Mouse (Mus musculus) midbrain, postnatal 0 days (tissue): Measurements from ENCODE around the gene Rbfox2. TPM values are rescaled to one million over a fixed set of nuclear protein-coding genes. Genes with fewer than 3 reads are reported as not detected.

Experiments used
- ATAC-seq: fragments of 200-750 bp; cut with Nextera tagmentation; 2 replicates; pipeline ENCODE4 v1.8.0; 2017; ENCODE audit warnings: moderate number of reproducible peaks, mild to moderate bottlenecking, moderate TSS enrichment, moderate library complexity; ENCODE audit not compliant: low FRiP score
- DNase-seq: peaks from one replicate; pipeline ENCODE4 v3.0.0-alpha.2; 2015; ENCODE audit warnings: low spot score
- H3K27ac ChIP-seq: fragments of 300-500 bp; sonication (generic); 2 replicates; pipeline ENCODE4 v1.5.1; 2014; ENCODE audit warnings: low read depth, mild to moderate bottlenecking, low read length, mixed read lengths
- H3K27me3 ChIP-seq: fragments of 300-500 bp; sonication (generic); 2 replicates; pipeline ENCODE4 v1.6.1; 2014; ENCODE audit warnings: low read length, control low read depth, mixed read lengths; ENCODE audit not compliant: insufficient read depth
- H3K36me3 ChIP-seq: fragments of 300-500 bp; sonication (generic); 2 replicates; pipeline ENCODE4 v1.6.1; 2014; ENCODE audit warnings: low read length, control low read depth, mixed read lengths; ENCODE audit not compliant: insufficient read depth
- H3K4me1 ChIP-seq: fragments of 300-500 bp; sonication (generic); 2 replicates; pipeline ENCODE4 v1.6.1; 2014; ENCODE audit warnings: mild to moderate bottlenecking, control low read depth, antibody characterized with exemption, low read length, mixed read lengths; ENCODE audit not compliant: insufficient read depth
- H3K4me2 ChIP-seq: fragments of 300-500 bp; sonication (generic); 2 replicates; pipeline ENCODE4 v1.6.1; 2014; ENCODE audit warnings: low read depth, mild to moderate bottlenecking, low read length, mixed read lengths; ENCODE audit not compliant: poor library complexity, severe bottlenecking
- H3K4me3 ChIP-seq: fragments of 300-500 bp; sonication (generic); 2 replicates; pipeline ENCODE4 v1.5.1; 2014; ENCODE audit warnings: low read depth, mild to moderate bottlenecking, low read length, moderate library complexity
- H3K9ac ChIP-seq: fragments of 300-500 bp; sonication (generic); replicated peaks from 2 replicates; pipeline ENCODE4 v1.6.1; 2014; ENCODE audit warnings: mild to moderate bottlenecking, low read length, moderate library complexity, mixed read lengths; ENCODE audit not compliant: poor library complexity, severe bottlenecking
- H3K9me3 ChIP-seq: fragments of 300-500 bp; sonication (generic); 2 replicates; pipeline ENCODE4 v1.6.1; 2016; ENCODE audit warnings: low read length, control low read depth
- CTCF ChIP-seq: IDR thresholded peaks from 2 replicates; pipeline ENCODE4 v1.5.1; 2016; ENCODE audit warnings: antibody characterized with exemption, mild to moderate bottlenecking
- WGBS: fragments of 180-500 bp; shearing (Covaris S2); extraction: QIAGEN DNeasy Blood & Tissue Kit; methylation state at CpG from one replicate; pipeline ENCODE4 v1.1.7; 2014; 5-methylcytosine and 5-hydroxymethylcytosine counted together
- polyA plus RNA-seq: library from polyadenylated mRNA; unstranded; fragments of >200 nt; fragmentation: Nextera tagmentation; extraction: Ambion mirVana; gene quantifications from 2 replicates; pipeline ENCODE4 v1.2.1, GENCODE M21; 2015
- total RNA-seq: library from RNA; depleted of rRNA; stranded (reverse); fragments of >200 nt; gene quantifications from 2 replicates; pipeline ENCODE4 v1.2.3, GENCODE M21; 2014

Rbfox2 gene
- total and polyA plus RNA-seq, 2 experiments from 2014 or later: 96.6 to 360 TPM

DNA sequence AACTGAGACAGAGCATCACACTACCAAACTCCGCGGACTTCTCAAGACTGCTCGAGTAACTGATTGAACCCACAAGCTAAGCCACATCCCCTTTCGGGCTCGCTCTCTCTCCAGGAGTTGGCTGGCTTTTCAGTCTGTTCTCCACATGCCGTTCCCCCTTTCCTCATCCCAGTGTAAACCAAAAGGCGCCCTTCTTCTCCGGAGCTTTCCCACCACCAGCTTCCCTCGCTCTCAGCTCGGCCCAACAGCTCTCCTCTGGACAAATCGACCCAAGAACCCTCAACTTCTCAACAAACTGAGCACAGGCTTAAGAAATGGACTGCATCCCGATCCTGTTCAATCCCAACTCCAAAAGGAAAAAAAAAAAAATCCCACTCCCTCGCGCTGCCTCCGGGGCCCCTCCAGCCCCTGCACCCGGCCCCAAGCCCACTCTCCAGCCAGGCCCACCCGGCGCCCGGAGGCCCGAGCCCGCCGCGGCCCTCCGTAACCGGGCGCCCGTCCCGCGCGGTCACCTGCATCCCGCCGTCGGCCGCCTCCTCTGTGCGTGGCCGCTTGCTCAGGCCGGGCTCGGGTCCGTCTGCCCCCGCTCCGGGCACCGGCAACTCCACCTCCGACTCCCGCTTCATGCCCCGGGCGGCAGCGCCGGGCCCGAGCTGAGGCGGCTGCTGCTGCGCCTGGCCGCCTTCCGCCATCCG, 805 bp downstream of the Rbfox2 start:
- TF ChIP-seq CTCF: no peak
- H3K27me3 ChIP-seq: no peaks in the 10 kb centered on the region
- H3K9ac ChIP-seq: peak overlapping the region; percentile 94
- H3K4me1 ChIP-seq: peaks cover 7% of the 10 kb centered on the region
- under 1% methylated on average over 53 of the region's 54 CpGs for WGBS
- DNase-seq: peak; percentile 57
- H3K4me2 ChIP-seq: peak overlapping the region; percentile 75
- peak overlapping the region; percentile 97 for H3K27ac ChIP-seq
- no peaks in the 10 kb centered on the region for H3K36me3 ChIP-seq
- no peaks in the 10 kb centered on the region for H3K9me3 ChIP-seq
- peak; percentile 18; the same call in 1 of the 2 replicates for ATAC-seq
- H3K4me3 ChIP-seq: peak overlapping the region; percentile 98

- no peak overlapping the region for H3K27ac ChIP-seq
- no peak for TF ChIP-seq CTCF
- 3% methylated on average over 3 of the region's 3 CpGs for WGBS
- no peaks in the 10 kb centered on the region for H3K27me3 ChIP-seq
- ATAC-seq (no peak), DNase-seq (no peak)
- H3K36me3 ChIP-seq: no peaks in the 10 kb centered on the region
- H3K4me3 ChIP-seq: peak overlapping the region; percentile 98
- no peaks in the 10 kb centered on the region for H3K9me3 ChIP-seq
- H3K4me1 ChIP-seq: peaks cover 7% of the 10 kb centered on the region
- H3K4me2 ChIP-seq: peak overlapping the region; percentile 75
- H3K9ac ChIP-seq: peak overlapping the region; percentile 94
These were observed 1.8 kb downstream of the Rbfox2 start for GRCm38 (mm10) chr15:77304960-77305359.

GRCm38 (mm10) chr15:77301122-77301521, 5.7 kb downstream of the Rbfox2 start:
- Histone ChIP-seq H3K27ac (no peak overlapping the region), H3K4me1 (peaks cover 7% of the 10 kb centered on the region), H3K9ac (no peak overlapping the region), H3K9me3 (no peaks in the 10 kb centered on the region), H3K27me3 (no peaks in the 10 kb centered on the region), H3K36me3 (no peaks in the 10 kb centered on the region), H3K4me2 (no peak overlapping the region), H3K4me3 (no peak overlapping the region)
- DNase-seq (no peak), ATAC-seq (no peak)
- WGBS: 74% methylated on average over 6 of the region's 6 CpGs
- TF ChIP-seq CTCF: no peak

- Histone ChIP-seq H3K4me1 (no peaks in the 10 kb centered on the region), H3K36me3 (no peaks in the 10 kb centered on the region), H3K4me2 (no peak overlapping the region), H3K9ac (no peak overlapping the region), H3K27me3 (no peaks in the 10 kb centered on the region), H3K4me3 (no peak overlapping the region), H3K9me3 (no peaks in the 10 kb centered on the region), H3K27ac (no peak overlapping the region)
- TF ChIP-seq CTCF: no peak
- no peak for ATAC-seq
- WGBS: 79% methylated on average over 3 of the region's 3 CpGs
- DNase-seq: no peak
These were observed 8.2 kb downstream of the Rbfox2 start for GRCm38 (mm10) chr15:77298564-77298963.

DNA sequence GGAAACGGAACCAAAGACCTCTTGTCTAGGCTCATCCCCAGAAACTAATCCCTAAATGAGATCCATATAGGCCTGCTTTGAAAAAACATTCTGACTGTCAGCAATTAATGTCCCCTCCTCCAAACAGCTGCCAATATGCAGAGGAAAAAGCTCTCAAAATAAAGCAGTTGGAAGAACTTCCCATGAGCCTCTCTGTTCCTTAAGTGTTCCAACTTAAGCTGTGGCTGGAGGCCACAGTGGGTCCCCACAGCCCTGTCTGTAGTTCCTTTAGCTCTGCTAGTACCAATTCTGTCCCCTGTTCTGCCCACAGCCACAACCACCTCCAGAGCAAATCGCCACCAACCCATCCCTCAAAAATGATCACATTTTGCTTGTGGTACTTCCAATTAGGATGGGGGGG, 10.2 kb downstream of the Rbfox2 start:
- ATAC-seq (no peak), DNase-seq (no peak)
- Histone ChIP-seq H3K36me3 (no peaks in the 10 kb centered on the region), H3K4me1 (no peaks in the 10 kb centered on the region), H3K9me3 (no peaks in the 10 kb centered on the region), H3K9ac (no peak overlapping the region), H3K27me3 (no peaks in the 10 kb centered on the region), H3K27ac (no peak overlapping the region), H3K4me2 (no peak overlapping the region), H3K4me3 (no peak overlapping the region)
- 66% methylated on average over 2 of the region's 2 CpGs for WGBS
- no peak for TF ChIP-seq CTCF

- H3K4me3 ChIP-seq: no peak overlapping the region
- no peaks in the 10 kb centered on the region for H3K9me3 ChIP-seq
- H3K4me2 ChIP-seq: no peak overlapping the region
- no peak for TF ChIP-seq CTCF
- H3K4me1 ChIP-seq: no peaks in the 10 kb centered on the region
- H3K9ac ChIP-seq: no peak overlapping the region
- no peaks in the 10 kb centered on the region for H3K36me3 ChIP-seq
- no peak overlapping the region for H3K27ac ChIP-seq
- no peak for ATAC-seq
- H3K27me3 ChIP-seq: no peaks in the 10 kb centered on the region
- 96% methylated on average over 3 of the region's 3 CpGs for WGBS
- no peak for DNase-seq
These were observed 13.3 kb downstream of the Rbfox2 start for GRCm38 (mm10) chr15:77293493-77293892.
